Mouse (Mus musculus) kidney, adult 9 months (tissue): Measurements from ENCODE around the gene Sergef.
"Not testable (repeated sequence)": the region's sequence is repeated elsewhere in the genome, so short reads cannot be mapped to it uniquely, and the experiment has no call there.

ENCODE experiments used
- DNase-seq: peaks from one replicate; pipeline ENCODE4 v3.0.0; 2022

The Sergef gene

DNA sequence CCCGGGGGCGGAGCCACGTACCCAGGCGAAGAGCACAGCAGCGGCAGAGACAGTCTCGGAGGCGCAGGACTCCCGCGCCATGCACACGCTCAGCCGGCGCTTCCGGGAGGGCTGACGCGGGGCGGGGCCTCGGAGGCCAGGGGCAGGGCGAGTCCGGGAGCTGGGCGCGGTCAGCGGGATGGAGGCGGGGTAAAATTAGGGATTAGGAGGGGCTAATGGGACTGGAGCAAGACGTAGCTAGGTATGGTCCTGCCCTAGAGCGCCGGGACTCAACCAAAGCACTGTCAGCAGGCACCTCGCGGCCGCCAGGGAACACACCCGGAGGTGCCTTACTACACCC is at the start of gene Sergef:
Sergef (minus strand) TSS at position 116 of the 340 bp plus-strand sequence.
- DNase-seq, result peak; percentile 91

GRCm38 (mm10) chr7:46686827-46687226 is 47.2 kb upstream of the Sergef start:
- DNase-seq, result no peak

GRCm38 (mm10) chr7:46680732-46681131 is 41.1 kb upstream of the Sergef start:
- DNase-seq, result no peak

DNA sequence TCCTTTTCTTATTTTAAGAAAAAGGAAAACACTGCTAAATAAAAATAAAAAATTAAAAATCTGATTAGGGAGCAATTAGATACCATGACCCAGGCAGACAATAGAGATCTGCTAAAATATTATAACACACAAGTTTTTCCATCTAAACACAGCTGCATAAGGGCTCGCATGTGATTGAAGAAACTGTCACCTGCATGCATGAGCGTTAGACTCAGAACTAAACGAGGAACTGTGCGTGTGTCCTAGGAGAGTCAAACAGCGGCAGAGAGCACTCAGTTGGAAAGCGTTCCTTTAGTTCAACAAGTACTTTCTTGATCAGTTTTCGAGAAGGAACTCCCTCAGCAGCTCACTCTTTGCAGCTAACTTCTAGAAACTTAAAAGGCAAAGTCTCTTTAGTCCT is 39.4 kb upstream of the Sergef start:
- DNase-seq, result not testable (repeated sequence)

GRCm38 (mm10) chr7:46678417-46678816 is 38.8 kb upstream of the Sergef start:
- no peak for DNase-seq

DNA sequence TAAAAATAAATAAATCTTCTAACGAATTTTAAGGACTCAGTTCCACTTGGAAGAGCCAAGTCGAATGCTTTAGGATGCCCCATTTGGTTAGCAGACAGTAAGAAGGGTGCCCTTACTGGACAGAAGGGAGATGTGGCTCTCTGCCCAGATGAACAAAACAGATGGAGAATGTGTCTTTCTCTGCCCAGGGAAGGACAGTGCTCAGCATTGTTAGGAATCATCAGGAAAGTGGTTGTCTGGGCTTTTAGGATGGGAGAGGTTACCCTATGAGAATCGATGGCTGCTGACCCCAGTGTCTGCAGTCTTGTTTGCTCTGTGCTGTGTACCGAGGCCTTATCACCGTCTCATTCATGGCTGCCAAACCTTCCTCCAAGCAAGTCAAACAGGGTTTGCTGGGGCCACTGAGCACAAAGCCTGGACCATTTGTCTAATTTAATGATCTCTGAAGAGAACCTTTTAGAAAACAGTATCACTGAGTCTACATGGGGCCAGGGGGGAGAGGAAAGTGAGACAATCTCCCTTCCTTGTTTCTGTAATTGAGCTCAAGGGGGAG is 37.3 kb upstream of the Sergef start:
- no peak for DNase-seq

- DNase-seq, result no peak
These were observed 36.3 kb upstream of the Sergef start for GRCm38 (mm10) chr7:46675886-46676285.

GRCm38 (mm10) chr7:46675061-46675460 is 35.5 kb upstream of the Sergef start:
- no peak for DNase-seq

- DNase-seq, result no peak
These were observed 32.6 kb upstream of the Sergef start, which contains the start of gene Tph1 for GRCm38 (mm10) chr7:46672160-46672672. TSS of gene Tph1 (minus strand) at chr7:46672537.

DNA sequence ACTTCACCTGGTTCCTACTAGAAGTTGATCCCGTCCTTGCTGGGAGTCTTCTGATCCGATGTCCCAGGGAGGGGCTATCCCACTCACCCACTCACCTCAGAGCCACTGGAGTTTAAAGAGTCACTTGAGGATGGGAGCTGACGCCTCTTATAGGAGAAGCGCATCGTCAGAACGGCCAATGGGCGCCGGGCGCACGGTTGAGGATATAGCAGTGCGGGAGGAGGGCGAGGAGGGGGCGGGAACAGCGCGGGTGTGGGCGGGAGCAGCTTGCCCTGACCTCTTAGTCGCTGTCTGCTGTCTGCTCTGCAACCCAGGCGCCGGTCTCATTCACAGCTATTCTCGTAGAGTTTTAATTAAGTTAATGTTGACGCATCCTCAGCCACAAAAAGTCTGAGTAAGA is 27.6 kb upstream of the Sergef start:
- DNase-seq, result no peak

DNA sequence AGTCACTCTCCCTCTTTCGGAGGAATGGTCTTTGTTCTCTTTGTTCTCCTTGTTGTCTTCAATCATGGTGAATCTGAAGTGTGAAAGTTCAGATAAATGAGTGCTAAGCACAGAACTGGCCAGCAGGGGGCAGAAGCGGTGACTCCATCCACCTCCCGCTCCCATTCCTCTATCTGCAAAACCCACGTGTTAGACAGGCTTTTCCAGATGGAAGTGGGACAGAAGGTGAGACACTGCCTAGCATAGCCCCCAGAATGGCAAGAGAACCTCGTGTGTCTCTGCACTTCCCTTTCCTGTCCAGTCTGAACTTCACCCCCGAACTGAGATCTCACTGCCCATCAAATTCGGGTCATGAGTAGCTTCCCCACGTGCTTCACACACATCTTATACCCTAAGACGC is 25.6 kb upstream of the Sergef start:
- peak; percentile 41 for DNase-seq

GRCm38 (mm10) chr7:46661591-46662090 is 22.0 kb upstream of the Sergef start:
- no peak for DNase-seq

DNA sequence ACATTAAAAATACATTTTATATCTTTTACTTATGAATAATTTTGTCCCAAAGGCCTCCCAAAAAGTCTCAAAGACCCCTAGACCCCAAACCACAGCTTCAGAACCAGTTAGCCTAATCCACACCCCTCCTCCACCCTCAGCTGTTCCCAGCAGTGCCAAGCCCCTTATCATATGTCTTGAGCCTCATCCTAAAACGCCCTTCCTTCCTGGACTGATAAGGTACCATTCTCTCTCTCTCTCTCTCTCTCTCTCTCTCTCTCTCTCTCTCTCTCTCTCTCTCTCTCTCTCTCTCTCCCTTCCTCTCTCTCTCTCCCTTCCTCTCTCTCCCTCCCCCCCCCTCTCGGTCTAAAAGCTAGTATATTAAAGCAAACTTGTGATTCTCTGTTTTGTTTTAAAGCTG is 12.7 kb upstream of the Sergef start:
- no peak for DNase-seq

- DNase-seq, result not testable (repeated sequence)
These were observed 10.6 kb upstream of the Sergef start for GRCm38 (mm10) chr7:46650231-46650630.

DNA sequence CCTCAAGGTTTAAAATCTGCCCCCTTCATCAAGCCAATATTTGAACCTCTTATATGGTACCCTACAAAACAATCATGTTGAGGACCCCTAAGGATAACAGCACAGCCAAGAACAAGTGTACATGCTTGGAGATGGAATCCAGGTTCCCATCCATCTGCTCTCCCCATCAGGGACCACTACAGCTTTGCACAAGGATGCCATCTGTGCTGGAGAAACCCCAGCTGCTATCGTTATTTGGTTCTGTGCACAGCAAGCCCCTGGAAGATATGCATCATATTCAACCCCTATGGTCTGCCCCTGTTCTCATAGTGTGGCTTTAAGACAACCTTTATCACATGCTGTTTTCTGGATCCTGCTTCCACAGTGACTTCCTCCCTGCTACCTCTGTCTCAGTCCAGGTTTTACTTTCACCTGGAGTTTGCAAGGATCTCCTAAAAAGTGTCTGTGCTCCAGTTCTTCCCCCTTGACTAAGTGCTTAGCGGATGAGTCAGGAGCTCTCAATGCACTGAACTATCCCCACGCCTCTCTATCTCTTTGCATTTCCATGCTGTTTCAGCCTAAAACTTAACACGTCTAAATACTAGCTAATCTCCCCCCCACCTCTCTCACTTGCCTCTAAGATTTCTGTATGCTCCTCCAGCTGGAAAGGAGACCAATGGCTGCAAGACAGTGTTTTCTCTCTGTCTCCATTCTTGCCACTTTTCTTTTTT is 9.0 kb upstream of the Sergef start:
- no peak for DNase-seq

- DNase-seq, result peak; percentile 18
These were observed 3.6 kb upstream of the Sergef start for GRCm38 (mm10) chr7:46643172-46643571.

GRCm38 (mm10) chr7:46640062-46640461 is 455 bp upstream of the Sergef start:
- no peak for DNase-seq

- peak; percentile 13 for DNase-seq
These were observed 517 bp downstream of the Sergef start for GRCm38 (mm10) chr7:46638889-46639691.

- no peak for DNase-seq
These were observed 11.1 kb downstream of the Sergef start for GRCm38 (mm10) chr7:46628375-46628975.

DNA sequence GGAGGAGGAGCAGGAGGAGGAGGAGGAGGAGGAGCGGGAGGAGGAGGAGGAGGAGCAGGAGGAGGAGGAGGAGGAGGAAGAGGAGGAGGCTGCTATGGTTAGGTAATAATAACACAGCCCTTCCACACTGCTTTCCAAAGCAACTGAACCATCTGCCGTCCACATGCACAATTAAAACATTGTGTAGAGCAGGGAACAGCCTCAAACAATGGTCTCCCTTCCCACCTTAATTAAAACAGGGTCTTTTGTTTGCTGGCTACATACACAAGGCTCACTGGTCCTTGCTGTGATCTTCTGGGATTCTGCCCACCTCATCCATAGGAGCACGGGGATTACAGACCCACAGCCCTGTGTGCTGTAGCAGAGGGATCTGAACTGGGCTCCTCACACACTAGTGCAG is 15.6 kb downstream of the Sergef start:
- DNase-seq, result no peak

DNA sequence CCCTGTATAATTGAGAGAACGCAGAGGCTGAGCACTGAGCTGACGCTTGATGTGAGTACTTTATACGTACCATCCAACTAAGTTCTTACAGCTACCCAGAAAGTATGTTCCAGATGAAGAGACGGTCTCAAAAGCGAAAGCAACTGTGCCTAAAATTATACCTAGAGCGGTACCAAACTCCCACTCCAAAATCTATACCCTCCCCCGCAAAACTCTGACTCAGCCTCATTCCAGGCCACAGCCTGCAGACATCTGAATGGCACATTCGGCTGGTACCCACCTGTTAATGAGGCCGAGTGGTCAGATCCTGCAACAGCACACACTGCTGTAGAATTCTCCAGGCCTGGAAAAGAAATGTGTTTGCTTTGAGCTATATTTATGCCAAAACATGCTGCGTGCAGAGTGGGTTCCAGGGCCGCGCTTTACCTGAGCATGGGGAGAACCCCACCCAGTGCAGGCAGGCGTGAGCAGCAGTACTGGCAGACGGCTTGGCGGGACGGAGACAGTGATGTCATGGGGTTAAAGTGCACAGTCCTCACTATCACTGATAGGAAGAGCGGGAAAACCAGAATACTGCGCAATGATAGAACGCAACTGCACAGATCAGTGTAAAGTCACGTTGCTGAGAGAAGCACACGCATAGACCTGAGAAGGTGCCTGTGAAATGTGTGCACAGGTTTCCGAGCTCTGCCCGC is 21.0 kb downstream of the Sergef start:
- no peak for DNase-seq

GRCm38 (mm10) chr7:46616429-46617005 is 23.1 kb downstream of the Sergef start:
- peak; percentile 76 for DNase-seq
